Mouse (Mus musculus): ENCODE data around the gene Ackr3. TPM values are rescaled to one million over a fixed set of nuclear protein-coding genes. Genes with fewer than 3 reads are reported as not detected.

The Ackr3 gene
- total and polyA plus RNA-seq, 3 experiments = 13.1 to 34.4 (median 23.1) TPM

DNA sequence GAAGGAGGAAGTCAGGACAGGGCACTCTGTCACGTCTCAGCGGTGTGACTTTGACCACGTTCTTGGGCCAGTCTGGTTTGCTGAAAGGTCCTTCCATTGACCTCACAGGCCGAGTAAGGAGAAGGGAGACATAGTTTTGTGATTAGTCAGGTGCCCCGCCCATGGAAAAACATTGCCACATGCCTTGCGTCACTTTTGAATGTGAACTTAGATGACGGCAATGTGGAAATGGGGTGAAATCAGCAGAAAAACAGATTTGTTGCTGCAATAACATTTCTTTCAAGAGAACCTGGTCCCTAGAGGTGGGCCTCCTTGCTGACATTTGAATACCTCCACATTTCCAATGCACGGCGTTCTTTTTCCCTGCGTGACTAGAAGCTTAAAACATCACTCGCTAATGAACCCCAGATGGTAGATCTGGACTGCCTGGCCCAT lies 30.9 kb downstream of the Ackr3 start:
- Histone ChIP-seq H3K4me2 (ENCODE audit: insufficient read depth, low read depth, poor library complexity, severe bottlenecking) (0 out of 2 replicates have a peak overlapping the region, but pooled peaks have one; percentile 29), H3K79me2 (replicated peaks; ENCODE audit: control insufficient read depth, extremely low read depth, insufficient read depth, poor library complexity, severe bottlenecking) (no peaks in the 10 kb centered on the region), H3K4me3 (replicated peaks in 1 of 3; ENCODE audit: low read depth in 2 of 3, low read length in 2 of 3, poor library complexity in 1 of 3) (no peak overlapping the region), H3K36me3 (replicated peaks in 1 of 2; ENCODE audit: control insufficient read depth in 1 of 2, insufficient read depth in 1 of 2, low read length in 1 of 2) (peaks cover 0 to 3% of the 10 kb centered on the region in 2 experiments), H3K9ac (ENCODE audit: insufficient read depth, low read depth) (0 out of 2 replicates have a peak overlapping the region, but pooled peaks have one; percentile 13), H3K9me3 (replicated peaks; ENCODE audit: low read length) (peaks cover 6% of the 10 kb centered on the region), H3K27ac (ENCODE audit: insufficient read depth, low read depth) (peak overlapping the region; percentile 65), H3K4me1 (ENCODE audit: control insufficient read depth in 1 of 2, insufficient read depth in 2 of 2) (peaks cover 30 to 55% of the 10 kb centered on the region in 2 experiments), H3K27me3 (replicated peaks) (no peaks in the 10 kb centered on the region)
- TF ChIP-seq CHD1 (IDR thresholded peaks at IDR 0.05; ENCODE audit: low read depth, low read length) (no peak), JUND (conservative IDR thresholded peaks at IDR 0.05; ENCODE audit: low read depth, low read length) (peak; percentile 35; the same call in 1 of the 2 replicates), UBTF (IDR thresholded peaks at IDR 0.05; ENCODE audit: low read depth, low read length) (no peak), MAFK (IDR thresholded peaks at IDR 0.05; ENCODE audit: insufficient replicate concordance, low read length) (no peak), MAZ (IDR thresholded peaks at IDR 0.05; ENCODE audit: low read depth, low read length) (no peak), MAX (IDR thresholded peaks at IDR 0.05; ENCODE audit: low read length) (no peak), ZKSCAN1 (IDR thresholded peaks at IDR 0.05; ENCODE audit: borderline replicate concordance, low read depth, low read length) (no peak), CHD2 (IDR thresholded peaks at IDR 0.05; ENCODE audit: low read length) (peak; percentile 12; the same call in 1 of the 2 replicates), SMC3 (IDR thresholded peaks at IDR 0.05; ENCODE audit: low read depth, low read length) (no peak), IRF4 (IDR thresholded peaks at IDR 0.05; ENCODE audit: low read depth, low read length) (peak; percentile 68), CTCF (conservative IDR thresholded peaks at IDR 0.05 in 1 of 2, IDR thresholded peaks at IDR 0.05 in 1 of 2; ENCODE audit: low read depth in 2 of 2, low read length in 2 of 2) (no peak), HCFC1 (IDR thresholded peaks at IDR 0.05; ENCODE audit: low read depth, low read length) (no peak), ETS1 (conservative IDR thresholded peaks at IDR 0.05; ENCODE audit: low read depth, low read length) (peak; percentile 80), NELFE (IDR thresholded peaks at IDR 0.05; ENCODE audit: low read depth, low read length) (0 out of 2 replicates have a peak, but pooled peaks have one; percentile 34), POLR2A (IDR thresholded peaks at IDR 0.05; ENCODE audit: low read depth, low read length) (no peak), ELF1 (IDR thresholded peaks at IDR 0.05; ENCODE audit: low read depth, low read length) (0 out of 2 replicates have a peak, but pooled peaks have one; percentile 11), RAD21 (IDR thresholded peaks at IDR 0.05; ENCODE audit: low read depth, low read length) (no peak), SIN3A (IDR thresholded peaks at IDR 0.05; ENCODE audit: low read length) (peak; percentile 44; the same call in 1 of the 2 replicates), POLR2AphosphoS2 (IDR thresholded peaks at IDR 0.05; ENCODE audit: low read depth, low read length) (no peak), TBP (conservative IDR thresholded peaks at IDR 0.05; ENCODE audit: low read depth, low read length) (no peak), MYC (IDR thresholded peaks at IDR 0.05; ENCODE audit: low read depth, low read length) (0 out of 2 replicates have a peak, but pooled peaks have one; percentile 13), MXI1 (IDR thresholded peaks at IDR 0.05; ENCODE audit: low read depth, low read length) (peak; percentile 63; the same call in 1 of the 2 replicates), USF2 (conservative IDR thresholded peaks at IDR 0.05; ENCODE audit: low read depth, low read length) (no peak), RCOR1 (conservative IDR thresholded peaks at IDR 0.05; ENCODE audit: low read depth, low read length) (no peak), GABPA (IDR thresholded peaks at IDR 0.05; ENCODE audit: insufficient replicate concordance, low read depth, low read length) (no peak), BHLHE40 (IDR thresholded peaks at IDR 0.05; ENCODE audit: low read depth, low read length) (peak; percentile 82), MEF2A (IDR thresholded peaks at IDR 0.05; ENCODE audit: borderline replicate concordance, low read depth, low read length) (no peak), ZMIZ1 (IDR thresholded peaks at IDR 0.05; ENCODE audit: low read depth, low read length) (no peak), KAT2A (IDR thresholded peaks at IDR 0.05; ENCODE audit: insufficient replicate concordance, low read length) (no peak), EP300 (IDR thresholded peaks at IDR 0.05; ENCODE audit: low read length) (peak; percentile 60), ZNF384 (IDR thresholded peaks at IDR 0.05; ENCODE audit: low read depth, low read length) (no peak), USF1 (IDR thresholded peaks at IDR 0.05; ENCODE audit: low read depth, low read length) (no peak), E2F4 (IDR thresholded peaks at IDR 0.05; ENCODE audit: insufficient replicate concordance, low read depth, low read length) (no peak), PAX5 (IDR thresholded peaks at IDR 0.05; ENCODE audit: low read length) (no peak), JUN (IDR thresholded peaks at IDR 0.05; ENCODE audit: insufficient read depth, low read depth, low read length) (0 out of 2 replicates have a peak, but pooled peaks have one; percentile 33), ZC3H11A (IDR thresholded peaks at IDR 0.05; ENCODE audit: low read depth, low read length) (no peak)
- peak; percentile 42 for DNase-seq (ENCODE audit: extremely low read depth)
- dilution Hi-C loops (cut with MboI; ENCODE audit: extremely low pct_ligation_motif_present, extremely low pct_unique_long_range_greater_than_20kb, low sequenced_read_pairs) = no loop called here
- in situ Hi-C loops (cut with MboI; ENCODE audit: low pct_ligation_motif_present, low pct_unique_long_range_greater_than_20kb, low sequenced_read_pairs) = loop anchor here (5.0 kb wide), 1 partner anchor 32 kb away; the partner anchor contains the start of gene Ackr3

Measured in CH12.LX (cell line).